Mouse (Mus musculus): Measurements from ENCODE around the gene Apbb2.

DNA sequence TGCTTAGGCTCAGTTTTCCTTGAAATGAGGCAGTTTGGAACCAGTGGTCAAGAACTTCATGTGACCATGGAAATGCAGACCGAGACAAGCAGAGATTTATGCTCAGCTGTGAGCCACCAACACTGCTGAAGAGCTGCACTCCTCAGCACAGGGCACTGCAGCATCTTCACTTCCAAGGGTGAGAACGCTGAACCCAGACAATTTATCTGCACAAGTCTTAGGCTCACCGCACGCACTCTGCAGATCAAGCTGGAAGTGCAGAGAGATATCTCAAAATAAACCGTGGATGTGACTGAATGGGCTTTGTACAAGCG is 114.2 kb downstream of the Apbb2 start:
- TF ChIP-seq POLR2A (IDR thresholded peaks at IDR 0.05; ENCODE audit: low read depth, low read length) (no peak), CTCF (IDR thresholded peaks at IDR 0.05; ENCODE audit: borderline replicate concordance, insufficient read depth, low read length) (no peak)

All from embryonic fibroblast, embryonic 13.5 days (primary cell).